Mouse (Mus musculus) kidney, postnatal 36 days (tissue): ENCODE data around the gene Olfr538.
"Not testable (repeated sequence)": the region's sequence is repeated elsewhere in the genome, so short reads cannot be mapped to it uniquely, and the experiment has no call there.

ENCODE experiments used
- DNase-seq, 2 experiments: peaks; one replicate each; pipeline ENCODE4 v3.0.0; 2021 to 2022; ENCODE audit warnings: mixed read lengths in 2 of 2

Olfr538 gene

GRCm38 (mm10) chr7:140567586-140567985 lies at the start of gene Olfr538:
Olfr538 (plus strand) TSS chr7:140567886.
- no peak for DNase-seq

- DNase-seq = no peak
Observed at GRCm38 (mm10) chr7:140539746-140540145, 27.9 kb upstream of the Olfr538 start.

GRCm38 (mm10) chr7:140600969-140601368 lies 33.3 kb downstream of the Olfr538 start, which contains the start of gene Olfr46:
Olfr46 (plus strand) TSS chr7:140601269.
- not testable (repeated sequence) for DNase-seq
